Mouse (Mus musculus): ENCODE data around the gene Arhgap17. TPM values are rescaled to one million over a fixed set of nuclear protein-coding genes. Genes with fewer than 3 reads are reported as not detected.

Gene Arhgap17
- polyA plus RNA-seq, 1 experiment from 2014 or later, result 13.6 TPM

DNA sequence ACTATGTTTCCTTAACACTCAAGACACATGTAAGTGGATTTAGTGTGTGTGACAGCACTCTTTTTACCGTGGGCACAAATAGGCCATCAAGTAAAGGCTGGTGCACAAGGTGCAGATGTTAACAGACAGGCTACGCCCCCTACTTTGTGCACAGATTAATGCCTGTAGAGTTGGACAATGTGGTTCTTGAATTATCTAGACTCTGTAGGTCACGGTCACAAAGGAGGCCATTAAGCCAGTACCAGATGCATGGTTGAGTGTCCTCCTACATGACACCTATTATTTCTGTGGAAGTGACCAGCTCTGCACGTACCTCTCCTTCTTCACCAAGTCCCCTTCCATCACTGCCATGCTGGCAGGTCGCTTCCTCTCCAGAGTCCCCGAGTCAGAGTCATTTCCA is 73.6 kb downstream of the Arhgap17 start:
- ATAC-seq, result no peak
- Histone ChIP-seq H3K27me3 (no peaks in the 10 kb centered on the region), H3K4me3 (replicated peaks) (no peak overlapping the region), H3K27ac (no peak overlapping the region), H3K36me3 (peaks cover 88% of the 10 kb centered on the region), H3K4me2 (replicated peaks) (no peak overlapping the region), H3K4me1 (replicated peaks) (no peaks in the 10 kb centered on the region), H3K9ac (replicated peaks) (no peak overlapping the region), H3K9me3 (no peaks in the 10 kb centered on the region)
- WGBS, result 64% methylated on average over 6 of the region's 6 CpGs

GRCm38 (mm10) chr7:123295423-123295822 is 74.3 kb downstream of the Arhgap17 start:
- Histone ChIP-seq H3K36me3 (peaks cover 93% of the 10 kb centered on the region), H3K4me3 (replicated peaks) (no peak overlapping the region), H3K9me3 (no peaks in the 10 kb centered on the region), H3K27ac (no peak overlapping the region), H3K9ac (replicated peaks) (no peak overlapping the region), H3K27me3 (no peaks in the 10 kb centered on the region), H3K4me2 (replicated peaks) (no peak overlapping the region), H3K4me1 (replicated peaks) (no peaks in the 10 kb centered on the region)
- 74% methylated on average over 7 of the region's 7 CpGs for WGBS
- ATAC-seq, result no peak

- Histone ChIP-seq H3K9ac (replicated peaks) (no peak overlapping the region), H3K4me1 (replicated peaks) (no peaks in the 10 kb centered on the region), H3K4me2 (replicated peaks) (no peak overlapping the region), H3K9me3 (no peaks in the 10 kb centered on the region), H3K4me3 (replicated peaks) (no peak overlapping the region), H3K27ac (no peak overlapping the region), H3K27me3 (no peaks in the 10 kb centered on the region), H3K36me3 (peaks cover 94% of the 10 kb centered on the region)
- ATAC-seq, result no peak
- 90% methylated on average over 7 of the region's 7 CpGs for WGBS
These were observed 75.8 kb downstream of the Arhgap17 start for GRCm38 (mm10) chr7:123293898-123294297.

GRCm38 (mm10) chr7:123291942-123292341 is 77.8 kb downstream of the Arhgap17 start:
- Histone ChIP-seq H3K4me2 (replicated peaks) (no peak overlapping the region), H3K9me3 (no peaks in the 10 kb centered on the region), H3K27me3 (no peaks in the 10 kb centered on the region), H3K36me3 (peaks cover 82% of the 10 kb centered on the region), H3K4me3 (replicated peaks) (no peak overlapping the region), H3K9ac (replicated peaks) (no peak overlapping the region), H3K4me1 (replicated peaks) (no peaks in the 10 kb centered on the region), H3K27ac (no peak overlapping the region)
- 95% methylated on average over 8 of the region's 8 CpGs for WGBS
- ATAC-seq, result no peak

- H3K9ac ChIP-seq (replicated peaks), result no peak overlapping the region
- peaks cover 74% of the 10 kb centered on the region for H3K36me3 ChIP-seq
- H3K27me3 ChIP-seq, result no peaks in the 10 kb centered on the region
- H3K9me3 ChIP-seq, result no peaks in the 10 kb centered on the region
- no peaks in the 10 kb centered on the region for H3K4me1 ChIP-seq (replicated peaks)
- ATAC-seq, result no peak
- H3K27ac ChIP-seq, result no peak overlapping the region
- H3K4me3 ChIP-seq (replicated peaks), result no peak overlapping the region
- H3K4me2 ChIP-seq (replicated peaks), result no peak overlapping the region
- WGBS, result 83% methylated on average over 4 of the region's 4 CpGs
These were observed 80.5 kb downstream of the Arhgap17 start for GRCm38 (mm10) chr7:123289176-123289575.

- Histone ChIP-seq H3K36me3 (peaks cover 65% of the 10 kb centered on the region), H3K4me3 (replicated peaks) (no peak overlapping the region), H3K4me2 (replicated peaks) (no peak overlapping the region), H3K9ac (replicated peaks) (no peak overlapping the region), H3K27ac (no peak overlapping the region), H3K27me3 (no peaks in the 10 kb centered on the region), H3K4me1 (replicated peaks) (no peaks in the 10 kb centered on the region), H3K9me3 (no peaks in the 10 kb centered on the region)
- WGBS, result 84% methylated on average over 3 of the region's 3 CpGs
- ATAC-seq, result no peak
These were observed 81.8 kb downstream of the Arhgap17 start for GRCm38 (mm10) chr7:123287903-123288302.

GRCm38 (mm10) chr7:123285896-123286295 is 83.8 kb downstream of the Arhgap17 start:
- Histone ChIP-seq H3K27ac (no peak overlapping the region), H3K9ac (replicated peaks) (no peak overlapping the region), H3K27me3 (no peaks in the 10 kb centered on the region), H3K36me3 (peaks cover 55% of the 10 kb centered on the region), H3K4me2 (replicated peaks) (no peak overlapping the region), H3K4me3 (replicated peaks) (no peak overlapping the region), H3K9me3 (no peaks in the 10 kb centered on the region), H3K4me1 (replicated peaks) (no peaks in the 10 kb centered on the region)
- ATAC-seq, result no peak
- 98% methylated on average over 5 of the region's 5 CpGs for WGBS

GRCm38 (mm10) chr7:123283826-123284225 is 85.9 kb downstream of the Arhgap17 start:
- Histone ChIP-seq H3K4me2 (replicated peaks) (no peak overlapping the region), H3K27me3 (no peaks in the 10 kb centered on the region), H3K27ac (no peak overlapping the region), H3K4me3 (replicated peaks) (no peak overlapping the region), H3K9ac (replicated peaks) (no peak overlapping the region), H3K4me1 (replicated peaks) (no peaks in the 10 kb centered on the region), H3K36me3 (peaks cover 52% of the 10 kb centered on the region), H3K9me3 (no peaks in the 10 kb centered on the region)
- 86% methylated on average over 4 of the region's 4 CpGs for WGBS
- no peak for ATAC-seq

- no peaks in the 10 kb centered on the region for H3K27me3 ChIP-seq
- no peaks in the 10 kb centered on the region for H3K9me3 ChIP-seq
- no peak overlapping the region for H3K4me3 ChIP-seq (replicated peaks)
- no peaks in the 10 kb centered on the region for H3K4me1 ChIP-seq (replicated peaks)
- WGBS, result 97% methylated on average over 4 of the region's 4 CpGs
- ATAC-seq, result no peak
- peaks cover 39% of the 10 kb centered on the region for H3K36me3 ChIP-seq
- H3K9ac ChIP-seq (replicated peaks), result no peak overlapping the region
- no peak overlapping the region for H3K4me2 ChIP-seq (replicated peaks)
- no peak overlapping the region for H3K27ac ChIP-seq
These were observed 89.9 kb downstream of the Arhgap17 start for GRCm38 (mm10) chr7:123279797-123280196.

DNA sequence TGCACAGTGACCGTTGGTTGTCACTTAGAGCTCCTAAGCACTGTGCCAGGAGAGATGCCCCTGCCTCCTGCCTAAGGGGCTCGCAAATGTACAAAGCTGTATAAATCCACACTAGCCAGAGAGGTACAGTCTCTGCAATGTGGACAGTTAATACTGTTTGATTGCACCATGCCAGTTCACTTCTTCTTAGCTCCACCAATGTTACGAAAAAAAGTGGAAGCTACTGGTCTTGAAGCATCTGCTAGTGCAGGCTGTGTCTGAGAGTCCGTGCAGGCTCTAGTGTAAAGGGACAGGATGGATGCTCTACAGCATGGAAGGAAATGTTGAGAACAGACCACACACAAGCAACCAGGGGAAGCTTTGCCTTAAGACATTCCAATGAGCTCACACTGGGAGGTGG is 93.1 kb downstream of the Arhgap17 start:
- Histone ChIP-seq H3K4me1 (replicated peaks) (0 out of 2 replicates have a peak, but pooled peaks cover 3% of the 10 kb centered on the region), H3K4me3 (replicated peaks) (no peak overlapping the region), H3K4me2 (replicated peaks) (no peak overlapping the region), H3K36me3 (peaks cover 31% of the 10 kb centered on the region), H3K9ac (replicated peaks) (no peak overlapping the region), H3K27ac (no peak overlapping the region), H3K9me3 (no peaks in the 10 kb centered on the region), H3K27me3 (no peaks in the 10 kb centered on the region)
- no peak for ATAC-seq
- 96% methylated on average over 4 of the region's 4 CpGs for WGBS

DNA sequence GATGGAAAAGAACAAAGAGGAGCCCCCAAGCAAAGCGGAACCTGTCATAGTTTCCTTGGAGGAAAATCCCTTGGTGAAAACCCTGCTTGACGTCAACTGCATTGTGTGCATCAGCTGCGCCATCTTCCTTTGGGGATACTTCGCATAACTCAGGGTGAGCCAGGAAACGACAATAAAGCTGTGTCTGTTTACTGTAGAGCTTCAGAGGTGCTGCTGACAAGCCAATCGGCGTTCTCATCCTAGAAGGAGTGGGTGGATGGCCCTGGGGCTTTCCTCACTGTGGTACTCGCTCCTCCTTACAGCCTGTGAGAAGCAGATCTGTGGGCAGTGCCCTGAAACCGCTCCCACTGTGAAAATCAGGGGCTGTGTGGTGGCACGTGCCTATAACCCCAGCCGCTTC is 96.7 kb downstream of the Arhgap17 start:
- H3K4me3 ChIP-seq (replicated peaks), result no peak overlapping the region
- peaks cover 2% of the 10 kb centered on the region for H3K36me3 ChIP-seq
- 63% methylated on average over 11 of the region's 11 CpGs for WGBS
- peak; percentile 55; the same call in 1 of the 2 replicates for ATAC-seq
- no peaks in the 10 kb centered on the region for H3K27me3 ChIP-seq
- H3K4me1 ChIP-seq (replicated peaks), result 0 out of 2 replicates have a peak, but pooled peaks cover 3% of the 10 kb centered on the region
- H3K4me2 ChIP-seq (replicated peaks), result no peak overlapping the region
- no peak overlapping the region for H3K27ac ChIP-seq
- H3K9me3 ChIP-seq, result no peaks in the 10 kb centered on the region
- no peak overlapping the region for H3K9ac ChIP-seq (replicated peaks)

- no peaks in the 10 kb centered on the region for H3K9me3 ChIP-seq
- no peak for ATAC-seq
- no peak overlapping the region for H3K27ac ChIP-seq
- no peaks in the 10 kb centered on the region for H3K27me3 ChIP-seq
- no peak overlapping the region for H3K4me2 ChIP-seq (replicated peaks)
- no peak overlapping the region for H3K4me3 ChIP-seq (replicated peaks)
- H3K9ac ChIP-seq (replicated peaks), result no peak overlapping the region
- H3K4me1 ChIP-seq (replicated peaks), result peaks cover 7% of the 10 kb centered on the region; the same call in 1 of the 2 replicates
- 92% methylated on average over 8 of the region's 8 CpGs for WGBS
- no peaks in the 10 kb centered on the region for H3K36me3 ChIP-seq
These were observed 111.6 kb downstream of the Arhgap17 start for GRCm38 (mm10) chr7:123258103-123258502.

DNA sequence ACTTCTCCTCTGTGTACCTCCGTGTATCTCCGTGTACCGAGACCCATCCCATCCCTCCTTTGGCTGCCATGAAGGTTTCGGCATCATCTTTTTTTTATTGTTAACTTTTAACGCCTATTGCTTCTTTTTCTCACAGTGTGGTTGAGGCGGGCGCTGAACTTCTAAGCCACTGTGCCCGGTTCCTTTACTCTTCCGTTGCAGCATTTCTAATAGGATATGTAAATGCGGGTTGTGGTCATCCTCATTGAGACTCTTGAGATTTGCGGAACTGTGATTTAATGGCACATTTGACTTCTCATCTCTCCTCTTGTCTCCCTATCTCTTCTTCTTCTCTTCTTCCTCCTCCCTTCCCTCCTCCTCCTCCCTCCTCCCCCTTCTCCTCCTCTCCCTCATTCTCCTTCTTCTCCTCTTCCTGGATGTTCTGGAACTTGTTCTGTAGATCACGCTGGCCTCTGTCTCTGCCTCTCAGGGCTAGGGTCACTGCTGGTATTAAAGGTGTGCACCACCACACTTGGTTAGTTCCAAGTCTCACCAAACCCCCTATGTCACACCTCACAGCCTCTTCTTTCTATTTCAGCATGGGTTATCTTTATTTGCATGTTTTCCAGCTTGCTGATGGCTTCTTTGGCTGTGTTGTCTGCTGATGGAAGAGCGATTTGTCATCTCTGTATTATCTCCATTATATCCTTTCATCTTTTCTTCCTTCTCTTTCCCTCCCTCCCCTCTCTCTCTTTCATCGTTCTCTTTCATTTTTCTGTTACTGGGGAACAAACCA is 115.3 kb downstream of the Arhgap17 start:
- ATAC-seq, result no peak
- WGBS, result 89% methylated on average over 14 of the region's 14 CpGs
- Histone ChIP-seq H3K4me2 (replicated peaks) (no peak overlapping the region), H3K27ac (no peak overlapping the region), H3K9ac (replicated peaks) (no peak overlapping the region), H3K4me3 (replicated peaks) (no peak overlapping the region), H3K27me3 (no peaks in the 10 kb centered on the region), H3K4me1 (replicated peaks) (peaks cover 7% of the 10 kb centered on the region; the same call in 1 of the 2 replicates), H3K36me3 (no peaks in the 10 kb centered on the region), H3K9me3 (no peaks in the 10 kb centered on the region)

Measured in midbrain, embryonic 13.5 days (tissue).